In the genomic region with DNA sequence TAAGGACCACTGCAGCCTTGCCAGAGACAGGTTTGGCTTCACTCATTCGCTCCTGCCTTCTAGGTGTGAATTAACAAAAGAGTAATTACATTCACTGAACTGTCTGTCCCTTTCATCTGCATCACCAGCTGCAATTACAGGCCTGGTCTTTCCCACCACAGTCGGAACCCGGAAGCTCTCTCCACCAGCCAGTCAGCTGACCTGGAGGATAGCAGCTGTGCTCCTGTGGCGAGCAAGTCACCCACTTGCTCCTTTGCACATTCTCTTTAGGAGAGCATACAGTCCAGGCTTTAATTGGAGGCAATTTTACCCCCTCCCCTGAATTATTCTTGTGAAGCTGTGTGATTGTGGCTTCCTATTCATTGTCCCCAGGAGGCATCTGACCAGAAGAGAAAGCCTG, we compare ENCODE assay signal across 13 mouse cellular contexts. TPM values are rescaled to one million over a fixed set of nuclear protein-coding genes. Genes with fewer than 3 reads are reported as not detected.
DNase-seq lines count a peak whose midpoint lies in the region; ATAC-seq lines count a peak whose summit lies in the region.
"Had no signal": no experiment of that assay in that cellular context is flagged by ENCODE, and none has a peak within 500 bp of the region (broad histone marks: within the 10 kb centered on the region; RNA-seq: fewer than 3 reads in every experiment).

No protein-coding gene starts in this region.

- peak overlapping the region; percentile 98 for H3K27ac ChIP-seq in forebrain, embryonic 13.5 days
- peak overlapping the region; percentile 68 for H3K27ac ChIP-seq in midbrain, embryonic 10.5 days (replicated peaks)
- H3K27ac ChIP-seq: kidney, postnatal 0 days; limb, embryonic 15.5 days; lung, embryonic 15.5 days had no signal

- H3K9me3 ChIP-seq in forebrain, embryonic 13.5 days (replicated peaks): no peaks in the 10 kb centered on the region
- H3K9me3 ChIP-seq in midbrain, embryonic 10.5 days (replicated peaks): no peaks in the 10 kb centered on the region
- H3K9me3 ChIP-seq: limb, embryonic 15.5 days; lung, embryonic 15.5 days; megakaryocyte, embryonic 14.5 days had no signal

- WGBS in forebrain, embryonic 13.5 days: 7% methylated on average over 4 of the region's 4 CpGs
- WGBS in midbrain, embryonic 10.5 days: 49% methylated on average over 4 of the region's 4 CpGs

- ATAC-seq in forebrain, embryonic 13.5 days: no peak

- peaks cover 98% of the 10 kb centered on the region for H3K4me1 ChIP-seq in forebrain, embryonic 13.5 days
- peaks cover 97% of the 10 kb centered on the region for H3K4me1 ChIP-seq in midbrain, embryonic 10.5 days
- H3K4me1 ChIP-seq: lung, embryonic 15.5 days had no signal

- H3K9ac ChIP-seq in forebrain, embryonic 13.5 days: peak overlapping the region; percentile 27; the same call in 1 of the 2 replicates
- H3K9ac ChIP-seq: limb, embryonic 15.5 days; lung, embryonic 15.5 days had no signal

- H3K4me3 ChIP-seq in forebrain, embryonic 13.5 days: no peak overlapping the region
- no peak overlapping the region for H3K4me3 ChIP-seq in midbrain, embryonic 10.5 days
- H3K4me3 ChIP-seq: limb, embryonic 15.5 days; lung, embryonic 15.5 days; megakaryocyte, embryonic 14.5 days had no signal

- H3K36me3 ChIP-seq in forebrain, embryonic 13.5 days (ENCODE audit: poor library complexity, severe bottlenecking): no peaks in the 10 kb centered on the region
- no peaks in the 10 kb centered on the region for H3K36me3 ChIP-seq in midbrain, embryonic 10.5 days
- H3K36me3 ChIP-seq: limb, embryonic 15.5 days; lung, embryonic 15.5 days had no signal

- no peaks in the 10 kb centered on the region for H3K27me3 ChIP-seq in forebrain, embryonic 13.5 days
- peaks cover 62% of the 10 kb centered on the region for H3K27me3 ChIP-seq in midbrain, embryonic 10.5 days (ENCODE audit: low read depth, poor library complexity, severe bottlenecking)

- DNase-seq in thymus, postnatal 0 days (ENCODE audit: low spot score): peak; percentile 6
- no peak for DNase-seq in thymus, postnatal 4 days
- no peak for DNase-seq in midbrain, embryonic 10.5 days (ENCODE audit: low spot score)
- peak; percentile 67 for DNase-seq in retina, embryonic 14.5 days (ENCODE audit: low spot score)
- DNase-seq in Muller cell, postnatal 12 days (ENCODE audit: inconsistent ontology term): no peak
- DNase-seq in heart, adult 11 months: no peak
- DNase-seq in adipocyte (ENCODE audit: low spot score): no peak
- DNase-seq: gastrocnemius, postnatal 36 days had no signal

- no peak overlapping the region for H3K4me2 ChIP-seq in forebrain, embryonic 13.5 days
- H3K4me2 ChIP-seq: limb, embryonic 15.5 days; lung, embryonic 15.5 days had no signal

RNA-seq across cellular contexts. Expression of gene Stra6, which starts 17.9 kb away (rescaled TPM):
- polyA plus RNA-seq in thymus, postnatal 0 days (2015; fragmentation: Nextera tagmentation; extraction: Ambion mirVana): 0.94 and 1.1 TPM in 2 replicates
- polyA plus RNA-seq in forebrain, embryonic 13.5 days (2015; fragmentation: Nextera tagmentation; extraction: Ambion mirVana): 7.1 and 7.7 TPM in 2 replicates
- 15.2 TPM in 2 replicates for polyA plus RNA-seq in midbrain, embryonic 10.5 days (2016; fragmentation: Nextera tagmentation; extraction: Ambion mirVana)

RNA-seq across cellular contexts. Expression of gene Cyp11a1, which starts 39.4 kb away (rescaled TPM):
- 2.2 and 2.7 TPM in 2 replicates for polyA plus RNA-seq in thymus, postnatal 0 days (2015; fragmentation: Nextera tagmentation; extraction: Ambion mirVana)
- polyA plus RNA-seq in forebrain, embryonic 13.5 days (2015; fragmentation: Nextera tagmentation; extraction: Ambion mirVana): 0.23 and 0.65 TPM in 2 replicates
- 0.07 and 0.09 TPM in 2 replicates for polyA plus RNA-seq in midbrain, embryonic 10.5 days (2016; fragmentation: Nextera tagmentation; extraction: Ambion mirVana)

Comparison
In these comparisons a context has a peak if more than half of its experiments do, and no peak if none do; other contexts are left out.
1. DNase-seq: peak in thymus, postnatal 0 days (single experiment) and retina, embryonic 14.5 days (single experiment); none in thymus, postnatal 4 days (single experiment), midbrain, embryonic 10.5 days (single experiment), Muller cell, postnatal 12 days (single experiment), heart, adult 11 months (single experiment) and adipocyte (single experiment).